Mouse (Mus musculus) spleen, adult 2 months (tissue): ENCODE data around the gene Prss30.

Experiments
- CTCF ChIP-seq: fragments of 200-500 bp; IDR thresholded peaks from 2 replicates; pipeline ENCODE4 v1.5.1; 2011; ENCODE audit warnings: mild to moderate bottlenecking, inconsistent platforms; ENCODE audit not compliant: insufficient read depth, insufficient read length, insufficient replicate concordance; ENCODE audit errors: extremely low read depth
- POLR2A ChIP-seq: fragments of 200-500 bp; IDR thresholded peaks from 2 replicates; pipeline ENCODE4 v1.6.1; 2011; ENCODE audit warnings: low read depth, low read length, inconsistent platforms

DNA sequence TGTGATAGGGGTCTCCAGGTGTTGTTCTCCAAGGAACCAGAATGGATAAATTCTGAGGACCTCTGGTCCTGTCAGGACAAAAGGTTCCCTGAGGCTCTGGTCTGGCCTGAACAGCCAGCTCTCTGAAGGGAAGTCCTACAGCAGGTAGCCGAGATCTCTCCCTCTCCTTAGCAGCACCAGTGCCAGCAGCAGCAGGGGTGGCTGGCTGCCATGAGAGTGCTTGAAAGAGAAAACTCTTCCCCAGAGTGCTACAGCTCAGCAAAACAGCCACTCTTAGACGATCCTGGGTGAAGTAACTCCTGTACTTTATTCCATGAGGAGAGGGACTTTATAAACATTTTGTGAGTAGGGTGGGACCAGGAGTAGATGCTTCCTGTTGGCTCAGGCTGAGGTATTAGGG lies 9.4 kb upstream of the Prss30 start:
- TF ChIP-seq CTCF (no peak), POLR2A (no peak)
